Mouse (Mus musculus) MEL (cell line): ENCODE measurements around the gene Fam69a. TPM values are rescaled to one million over a fixed set of nuclear protein-coding genes. Genes with fewer than 3 reads are reported as not detected.
A peak's percentile ranks its signal among the peaks of the same experiment; 100 is the strongest.

Experiments used
- DNase-seq: peaks from one replicate; pipeline ENCODE4 v3.0.0; 2011; ENCODE audit warnings: low read depth, low spot score
- H3K27ac ChIP-seq: 2 replicates; pipeline ENCODE4 v1.5.1; 2012; ENCODE audit warnings: low read depth, mild to moderate bottlenecking, control low read depth, low read length, moderate library complexity; ENCODE audit not compliant: control insufficient read depth
- H3K27me3 ChIP-seq, 2 experiments: fragments of 150-350 bp in 1 of 2; sonication (generic) in 1 of 2; 2 replicates each; pipeline ENCODE4 v1.6.1; 2012; ENCODE audit warnings: low read length in 2 of 2, mild to moderate bottlenecking in 2 of 2, improper control_type of control experiment in 1 of 2, moderate library complexity in 1 of 2; ENCODE audit not compliant: insufficient read depth in 2 of 2, control insufficient read depth in 1 of 2
- H3K36me3 ChIP-seq, 2 experiments: 2 replicates each; pipeline ENCODE4 v1.6.1; 2012 to 2014; ENCODE audit warnings: low read length in 2 of 2, improper control_type of control experiment in 1 of 2, inconsistent platforms in 1 of 2, mild to moderate bottlenecking in 1 of 2; ENCODE audit not compliant: insufficient read depth in 2 of 2, control insufficient read depth in 1 of 2
- H3K4me1 ChIP-seq, 2 experiments: fragments of 150-350 bp in 1 of 2; sonication (generic) in 1 of 2; 2 replicates each; pipeline ENCODE4 v1.6.1; 2012; ENCODE audit warnings: low read length in 2 of 2, improper control_type of control experiment in 1 of 2, mild to moderate bottlenecking in 1 of 2; ENCODE audit not compliant: insufficient read depth in 2 of 2, control insufficient read depth in 1 of 2
- H3K4me3 ChIP-seq, 2 experiments: fragments of 150-350 bp in 1 of 2; sonication (generic) in 1 of 2; 2 replicates each; pipeline ENCODE4 v1.5.1; 2012; ENCODE audit warnings: low read depth in 2 of 2, low read length in 2 of 2, mild to moderate bottlenecking in 2 of 2, moderate library complexity in 2 of 2, control low read depth in 1 of 2, improper control_type of control experiment in 1 of 2; ENCODE audit not compliant: control insufficient read depth in 1 of 2, insufficient read depth in 1 of 2
- H3K79me2 ChIP-seq: 2 replicates; pipeline ENCODE4 v1.6.1; 2012; ENCODE audit warnings: mild to moderate bottlenecking, low read length, moderate library complexity; ENCODE audit not compliant: control insufficient read depth, poor library complexity, insufficient read depth
- H3K9ac ChIP-seq: 2 replicates; pipeline ENCODE4 v1.6.1; 2012; ENCODE audit warnings: low read depth, mild to moderate bottlenecking, control low read depth, low read length, moderate library complexity; ENCODE audit not compliant: control insufficient read depth, poor library complexity, severe bottlenecking
- H3K9me3 ChIP-seq: fragments of 150-350 bp; sonication (generic); replicated peaks from 2 replicates; pipeline ENCODE4 v1.6.1; 2012; ENCODE audit warnings: mild to moderate bottlenecking, low read length, improper control_type of control experiment, moderate library complexity; ENCODE audit not compliant: insufficient read depth
- BHLHE40 ChIP-seq: IDR thresholded peaks from 2 replicates; pipeline ENCODE4 v1.6.1; 2012; ENCODE audit warnings: low read depth, mild to moderate bottlenecking, inconsistent platforms, low read length, improper control_type of control experiment, borderline replicate concordance
- CHD1 ChIP-seq: IDR thresholded peaks from 2 replicates; pipeline ENCODE4 v1.6.1; 2012; ENCODE audit warnings: low read depth, mild to moderate bottlenecking, inconsistent platforms, low read length, improper control_type of control experiment
- EP300 ChIP-seq, 2 experiments: IDR thresholded peaks; 2 replicates each; pipeline ENCODE4 v1.6.1; 2011; ENCODE audit warnings: improper control_type of control experiment in 2 of 2, low read length in 2 of 2, low read depth in 1 of 2, mild to moderate bottlenecking in 1 of 2
- ETS1 ChIP-seq: IDR thresholded peaks from 2 replicates; pipeline ENCODE4 v1.6.1; 2012; ENCODE audit warnings: low read depth, mild to moderate bottlenecking, inconsistent platforms, low read length, improper control_type of control experiment, moderate library complexity
- GABPA ChIP-seq: IDR thresholded peaks from 2 replicates; pipeline ENCODE4 v1.6.1; 2012; ENCODE audit warnings: low read depth, mild to moderate bottlenecking, inconsistent platforms, low read length, improper control_type of control experiment, moderate library complexity
- GATA1 ChIP-seq: IDR thresholded peaks from 2 replicates; pipeline ENCODE4 v1.6.1; 2011; ENCODE audit warnings: low read depth, low read length, improper control_type of control experiment
- KAT2A ChIP-seq: conservative IDR thresholded peaks from 2 replicates; pipeline ENCODE4 v1.6.1; 2012; ENCODE audit warnings: low read depth, low read length, improper control_type of control experiment, inconsistent platforms
- MAFK ChIP-seq: IDR thresholded peaks from 2 replicates; pipeline ENCODE4 v1.6.1; 2011; ENCODE audit warnings: low read depth, mild to moderate bottlenecking, low read length, improper control_type of control experiment, borderline replicate concordance
- MEF2A ChIP-seq: IDR thresholded peaks from 2 replicates; pipeline ENCODE4 v1.6.1; 2014; ENCODE audit warnings: low read depth, mild to moderate bottlenecking, inconsistent platforms, low read length, improper control_type of control experiment; ENCODE audit not compliant: poor library complexity, insufficient replicate concordance, severe bottlenecking; ENCODE audit errors: extremely low read depth
- MXI1 ChIP-seq: IDR thresholded peaks from 2 replicates; pipeline ENCODE4 v1.6.1; 2011; ENCODE audit warnings: mild to moderate bottlenecking, low read depth, low read length, improper control_type of control experiment
- MYB ChIP-seq: IDR thresholded peaks from 2 replicates; pipeline ENCODE4 v1.6.1; 2011; ENCODE audit warnings: mild to moderate bottlenecking, low read depth, low read length, improper control_type of control experiment
- MYC ChIP-seq: IDR thresholded peaks from 2 replicates; pipeline ENCODE4 v1.6.1; 2011; ENCODE audit warnings: low read depth, mild to moderate bottlenecking, low read length, improper control_type of control experiment, moderate library complexity
- NELFE ChIP-seq: IDR thresholded peaks from 2 replicates; pipeline ENCODE4 v1.6.1; 2011; ENCODE audit warnings: low read depth, low read length, improper control_type of control experiment
- POLR2AphosphoS2 ChIP-seq: IDR thresholded peaks from 2 replicates; pipeline ENCODE4 v1.6.1; 2011; ENCODE audit warnings: low read length, improper control_type of control experiment
- POLR2AphosphoS5 ChIP-seq: IDR thresholded peaks from 2 replicates; pipeline ENCODE4 v1.6.1; 2012; ENCODE audit warnings: low read depth, borderline replicate concordance, mild to moderate bottlenecking, inconsistent platforms, low read length, moderate library complexity, mixed read lengths
- RCOR1 ChIP-seq: IDR thresholded peaks from 2 replicates; pipeline ENCODE4 v1.6.1; 2012; ENCODE audit warnings: low read depth, mild to moderate bottlenecking, inconsistent platforms, low read length, improper control_type of control experiment
- SIN3A ChIP-seq: IDR thresholded peaks from 2 replicates; pipeline ENCODE4 v1.6.1; 2012; ENCODE audit warnings: low read length, improper control_type of control experiment, inconsistent platforms
- TAL1 ChIP-seq: IDR thresholded peaks from 2 replicates; pipeline ENCODE4 v1.6.1; 2012; ENCODE audit warnings: mild to moderate bottlenecking, inconsistent platforms, low read length, moderate library complexity, mixed read lengths
- TBP ChIP-seq: IDR thresholded peaks from 2 replicates; pipeline ENCODE4 v1.8.0; 2011; ENCODE audit warnings: low read depth, low read length, improper control_type of control experiment
- TCF12 ChIP-seq: IDR thresholded peaks from 2 replicates; pipeline ENCODE4 v1.6.1; 2014; ENCODE audit warnings: low read depth, mild to moderate bottlenecking, inconsistent platforms, low read length, improper control_type of control experiment, moderate library complexity
- USF2 ChIP-seq, 2 experiments: IDR thresholded peaks; 2 replicates each; pipeline ENCODE4 v1.6.1; 2011 to 2012; ENCODE audit warnings: improper control_type of control experiment in 2 of 2, low read length in 2 of 2, borderline replicate concordance in 1 of 2, inconsistent platforms in 1 of 2, low read depth in 1 of 2, mild to moderate bottlenecking in 1 of 2; ENCODE audit not compliant: insufficient read depth in 1 of 2
- ZC3H11A ChIP-seq: IDR thresholded peaks from 2 replicates; pipeline ENCODE4 v1.6.1; 2012; ENCODE audit warnings: low read depth, mild to moderate bottlenecking, inconsistent platforms, low read length, improper control_type of control experiment
- ZNF384 ChIP-seq: IDR thresholded peaks from 2 replicates; pipeline ENCODE4 v1.6.1; 2012; ENCODE audit warnings: low read depth, mild to moderate bottlenecking, inconsistent platforms, low read length, improper control_type of control experiment
- polyA plus RNA-seq, 2 experiments: library from polyadenylated mRNA; stranded (reverse) in 1 of 2; unstranded in 1 of 2; fragments of >175 nt in 1 of 2; fragments of >200 nt in 1 of 2; gene quantifications; 2 replicates each; pipeline versions ENCODE4 v1.2.1 to v1.2.4; 2012; ENCODE audit warnings: low replicate concordance in 2 of 2, low read depth in 1 of 2; ENCODE audit not compliant: insufficient read length in 2 of 2, insufficient read depth in 1 of 2, missing spikeins in 1 of 2
- total RNA-seq: library from RNA; depleted of rRNA; stranded (reverse); fragments of 300-350 nt; gene quantifications from 2 replicates; pipeline ENCODE4 v1.2.3, GENCODE M21; 2012

The Fam69a gene
- total and polyA plus RNA-seq, 3 experiments, result 8.5 to 10.6 TPM; not detected in 1

DNA sequence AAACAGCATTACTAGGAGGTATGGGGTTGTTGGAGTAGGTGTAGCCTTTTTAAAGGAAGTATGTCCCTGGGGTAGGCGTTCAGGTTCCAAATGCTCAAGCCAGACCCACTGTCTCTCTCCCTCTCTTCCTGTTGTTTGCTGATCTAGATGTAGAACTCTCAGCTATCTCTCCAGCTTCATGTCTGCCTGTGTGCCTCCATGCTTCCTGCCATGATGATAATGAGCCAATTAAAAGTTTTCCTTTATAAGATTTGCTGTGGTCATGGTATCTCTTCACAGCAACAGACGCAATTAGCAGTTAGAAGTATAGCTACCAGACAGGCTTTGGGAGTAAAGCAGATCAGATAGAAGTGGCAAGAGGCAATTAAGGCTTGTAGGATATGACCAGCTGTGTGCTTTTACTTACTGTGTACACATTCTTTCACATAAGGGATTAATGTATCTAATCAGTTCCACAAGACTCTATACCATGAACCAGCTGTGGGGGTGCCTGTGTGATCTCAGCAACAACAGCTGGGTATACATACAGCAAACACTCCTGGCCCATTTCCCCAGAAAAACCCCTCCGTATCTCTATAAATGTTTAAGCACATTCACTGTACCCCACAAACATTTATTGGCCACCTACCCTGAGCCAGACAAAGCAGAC, 9.1 kb downstream of the Fam69a start (continued):
- peak; percentile 35; the same call in 1 of the 2 replicates for TF ChIP-seq BHLHE40
- TF ChIP-seq MYB, result no peak
- TF ChIP-seq GABPA, result no peak
- peak; percentile 75 for TF ChIP-seq TCF12
- no peak for TF ChIP-seq POLR2AphosphoS2
- no peak for TF ChIP-seq MEF2A
- TF ChIP-seq CHD1, result no peak
- TF ChIP-seq, all 39 proteins: peak for 9

DNA sequence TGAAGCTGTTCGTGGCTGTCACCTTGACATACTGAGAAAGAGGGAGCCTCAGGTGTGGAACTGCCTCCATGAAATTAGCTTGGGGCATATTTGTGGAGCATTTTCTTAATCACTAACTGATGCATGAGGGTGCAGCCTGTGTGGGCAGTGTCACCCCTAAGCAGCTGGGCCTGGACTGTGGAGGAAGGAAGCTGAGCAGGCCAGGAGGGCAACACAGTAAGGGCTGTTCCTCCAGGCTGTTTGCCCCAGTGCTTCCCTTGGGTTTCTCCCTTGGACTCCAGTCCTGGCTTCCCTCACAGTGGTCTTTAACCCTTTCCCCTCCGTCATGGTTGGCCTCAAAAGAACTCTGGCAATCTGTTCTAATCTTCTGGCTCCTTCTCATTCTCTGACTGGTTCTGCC, 13.6 kb downstream of the Fam69a start:
- DNase-seq, result no peak
- TF ChIP-seq CHD1, result no peak
- no peak for TF ChIP-seq MYC
- TF ChIP-seq ZC3H11A, result no peak
- TF ChIP-seq RCOR1, result no peak
- no peak for TF ChIP-seq POLR2AphosphoS5
- no peak for TF ChIP-seq USF2 (IDR thresholded peaks at IDR 0.05; ENCODE audit: borderline replicate concordance in 1 of 2, insufficient read depth in 1 of 2, low read depth in 1 of 2, low read length in 2 of 2)
- TF ChIP-seq, all 39 proteins: peak for 0
- Histone ChIP-seq H3K9ac (peak overlapping the region; percentile 47), H3K9me3 (no peaks in the 10 kb centered on the region), H3K27me3 (no peaks in the 10 kb centered on the region), H3K27ac (peak overlapping the region; percentile 83), H3K36me3 (peaks cover 0 to 57% of the 10 kb centered on the region in 2 experiments; a peak in 2 of 4 replicates), H3K79me2 (peaks cover 7% of the 10 kb centered on the region; the same call in 1 of the 2 replicates), H3K4me3 (peak overlapping the region in 1 of 2 experiments; percentile 4; a peak in 2 of 4 replicates), H3K4me1 (peaks cover 34 to 49% of the 10 kb centered on the region in 2 experiments)

DNA sequence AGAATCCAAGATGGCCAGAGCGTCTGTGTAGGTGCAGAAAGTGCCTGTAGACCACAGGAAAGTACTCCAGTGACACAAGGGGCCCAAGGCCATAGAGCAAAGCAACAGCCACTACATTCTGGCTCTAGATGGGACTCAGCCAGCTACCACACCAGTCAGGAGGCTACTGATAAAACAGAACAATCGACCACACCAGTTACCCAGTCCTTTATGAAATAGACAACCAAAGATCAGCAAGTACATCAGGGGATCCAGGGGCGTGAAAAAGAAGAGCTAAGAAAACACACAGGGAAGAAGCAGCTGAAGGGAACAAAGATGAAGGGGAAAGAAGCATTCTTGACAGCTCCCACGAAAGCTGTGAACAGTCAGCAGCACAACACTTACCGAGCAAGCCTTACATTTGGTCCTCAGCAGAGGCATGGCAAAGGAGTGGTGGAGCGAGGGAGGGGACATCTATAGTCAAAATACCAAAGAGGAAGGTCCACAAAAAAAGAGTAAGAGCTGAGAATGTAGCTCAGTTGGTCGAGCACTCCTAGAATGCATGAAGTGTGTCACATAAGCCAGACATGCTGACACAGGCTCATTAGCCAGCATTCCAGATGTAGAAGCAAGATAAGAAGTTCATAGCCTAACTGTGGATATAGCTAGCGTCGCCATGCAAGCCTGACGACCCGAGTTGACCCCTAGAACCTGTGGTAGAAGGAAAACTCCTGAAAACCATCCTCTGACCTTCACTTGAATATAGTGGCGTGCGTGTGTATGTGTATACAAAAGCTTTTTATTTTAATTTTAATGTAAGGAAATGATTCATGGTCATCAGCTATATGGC, 14.2 kb downstream of the Fam69a start:
- no peaks in the 10 kb centered on the region for H3K27me3 ChIP-seq
- H3K79me2 ChIP-seq, result peaks cover 7% of the 10 kb centered on the region; the same call in 1 of the 2 replicates
- peak overlapping the region; percentile 47 for H3K9ac ChIP-seq
- TF ChIP-seq MXI1 (peak; percentile 51; the same call in 1 of the 2 replicates), TBP (peak; percentile 42; the same call in 1 of the 2 replicates), EP300 (IDR thresholded peaks at IDR 0.05; ENCODE audit: low read depth in 1 of 2, low read length in 2 of 2) (peak; percentile 57 to 79), KAT2A (0 out of 2 replicates have a peak, but pooled peaks have one; percentile 21), ETS1 (peak; percentile 65), BHLHE40 (no peak), RCOR1 (no peak), GATA1 (peak; percentile 81), TCF12 (peak; percentile 78), TAL1 (peak; percentile 75), ZNF384 (no peak), NELFE (0 out of 2 replicates have a peak, but pooled peaks have one; percentile 27), MEF2A (0 out of 2 replicates have a peak, but pooled peaks have one; percentile 4), SIN3A (no peak; the same call in 1 of the 2 replicates), MYB (peak; percentile 47; the same call in 1 of the 2 replicates), MAFK (no peak), MYC (peak; percentile 33; the same call in 1 of the 2 replicates)
- TF ChIP-seq, all 39 proteins: peak for 12
- peaks cover 33 to 49% of the 10 kb centered on the region in 2 experiments for H3K4me1 ChIP-seq
- H3K36me3 ChIP-seq, result peaks cover 0 to 57% of the 10 kb centered on the region in 2 experiments; a peak in 2 of 4 replicates
- H3K4me3 ChIP-seq, result peak overlapping the region; percentile 25
- peak overlapping the region; percentile 83 for H3K27ac ChIP-seq
- no peaks in the 10 kb centered on the region for H3K9me3 ChIP-seq
- peak; percentile 82 for DNase-seq
